Mouse (Mus musculus): ENCODE measurements around the gene Adra2b.

DNA sequence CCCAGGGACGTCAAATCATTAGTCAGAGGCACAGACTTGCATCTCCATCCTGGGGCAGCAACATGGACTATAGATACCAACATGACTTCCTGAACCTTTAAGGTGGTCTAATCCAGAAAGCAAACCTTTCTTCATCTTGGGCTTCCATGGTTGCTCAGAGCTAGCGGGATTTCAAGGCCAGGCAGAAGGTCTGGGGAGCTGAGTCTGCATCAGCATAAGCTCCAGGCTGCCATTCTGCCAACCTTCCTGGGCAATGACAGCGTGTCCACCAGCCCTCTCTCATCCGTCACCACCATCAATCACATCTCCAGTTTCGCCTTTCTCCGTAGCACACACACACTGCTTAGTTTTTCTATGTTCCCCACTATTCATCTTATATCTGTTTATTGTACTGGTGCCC lies 23.7 kb upstream of the Adra2b start:
- no peak for TF ChIP-seq CTCF (IDR thresholded peaks at IDR 0.05; ENCODE audit: borderline replicate concordance, extremely low read depth, insufficient read depth, insufficient read length)
- no peak for TF ChIP-seq POLR2A (IDR thresholded peaks at IDR 0.05; ENCODE audit: borderline replicate concordance, extremely low read depth, insufficient read depth, insufficient read length, poor library complexity, severe bottlenecking)
